Mouse (Mus musculus): ENCODE data around the gene Jade1.

GRCm38 (mm10) chr3:41601226-41602020, 45.9 kb downstream of the Jade1 start:
- TF ChIP-seq CTCF (IDR thresholded peaks at IDR 0.05; ENCODE audit: borderline replicate concordance, insufficient read depth, low read length): no peak
- TF ChIP-seq POLR2A (IDR thresholded peaks at IDR 0.05; ENCODE audit: low read depth, low read length): no peak
